Mouse (Mus musculus): ENCODE results near the gene Gpr107. TPM values are rescaled to one million over a fixed set of nuclear protein-coding genes. Genes with fewer than 3 reads are reported as not detected.
A peak's percentile ranks its signal among the peaks of the same experiment; 100 is the strongest.
"Not testable (repeated sequence)": the region's sequence is repeated elsewhere in the genome, so short reads cannot be mapped to it uniquely, and the experiment has no call there.

Gene Gpr107
- polyA plus RNA-seq, 1 experiment from 2014 or later = 9.8 TPM

DNA sequence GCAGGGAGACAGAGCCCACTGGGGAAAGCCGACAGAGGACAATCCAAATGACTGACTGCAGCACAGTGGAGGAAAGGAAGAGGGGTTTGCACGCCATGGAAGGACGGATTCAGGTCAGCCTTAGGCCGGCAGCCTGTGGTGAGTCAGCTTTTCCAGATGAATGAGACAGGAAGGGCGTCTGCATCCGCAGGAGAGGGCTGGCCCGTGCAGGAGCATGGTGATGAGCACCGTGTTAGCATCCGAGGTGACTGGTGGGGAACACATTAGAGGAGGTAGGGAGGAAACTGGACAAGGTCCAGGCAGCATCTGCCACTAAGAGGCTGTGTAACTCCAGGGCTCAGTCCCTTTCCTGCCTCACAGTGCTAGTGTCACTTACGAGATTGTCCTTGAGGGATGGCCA, 16.9 kb downstream of the Gpr107 start:
- TF ChIP-seq EP300 (IDR thresholded peaks at IDR 0.05; ENCODE audit: low read depth) (no peak), CTCF (IDR thresholded peaks at IDR 0.05; ENCODE audit: low read depth) (no peak)
- DNase-seq = no peak

DNA sequence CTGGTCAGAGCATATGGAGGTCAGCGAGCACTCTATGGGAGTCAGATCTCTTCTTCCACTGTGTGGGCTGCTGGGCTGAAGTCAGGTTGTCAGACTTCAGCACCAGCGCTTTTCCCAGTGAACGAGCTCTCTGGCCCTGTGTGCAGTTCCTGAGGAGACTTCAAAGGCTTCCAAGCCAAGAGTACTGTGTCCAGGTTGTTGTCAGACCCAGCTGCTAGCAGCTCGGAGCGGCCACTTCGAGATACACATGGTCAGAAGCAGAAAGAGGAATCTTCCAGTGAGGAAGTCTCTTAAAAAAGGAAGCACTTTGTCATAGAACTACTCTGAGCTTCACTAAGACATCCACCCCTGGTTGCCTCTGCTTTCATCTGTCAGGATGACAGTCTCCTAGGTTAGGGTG, 18.0 kb downstream of the Gpr107 start:
- TF ChIP-seq CTCF (IDR thresholded peaks at IDR 0.05; ENCODE audit: low read depth) (no peak), EP300 (IDR thresholded peaks at IDR 0.05; ENCODE audit: low read depth) (no peak)
- ATAC-seq (no peak), DNase-seq (no peak)
- WGBS (ENCODE audit: insufficient replicate concordance) = 51% methylated on average over 6 of the region's 6 CpGs
- peaks cover 16% of the 10 kb centered on the region for H3K4me1 ChIP-seq (ENCODE audit: insufficient read depth)
- H3K4me3 ChIP-seq (ENCODE audit: low read depth, low read length) = no peak overlapping the region
- H3K27me3 ChIP-seq (ENCODE audit: insufficient read depth, low read length) = no peaks in the 10 kb centered on the region
- no peak overlapping the region for H3K4me2 ChIP-seq (ENCODE audit: low read depth, low read length)
- H3K27ac ChIP-seq (ENCODE audit: low read depth) = peak overlapping the region; percentile 77; the same call in 1 of the 2 replicates
- no peaks in the 10 kb centered on the region for H3K9me3 ChIP-seq (ENCODE audit: low read length)
- H3K9ac ChIP-seq (replicated peaks) = no peak overlapping the region
- peaks cover 47% of the 10 kb centered on the region for H3K36me3 ChIP-seq (replicated peaks; ENCODE audit: insufficient read depth, low read length)

More for the DNA sequence above, 16.9 kb downstream of the Gpr107 start:
- no peak overlapping the region for H3K9ac ChIP-seq (replicated peaks)
- H3K4me3 ChIP-seq (ENCODE audit: low read depth, low read length) = no peak overlapping the region
- H3K27me3 ChIP-seq (ENCODE audit: insufficient read depth, low read length) = no peaks in the 10 kb centered on the region
- 75% methylated on average over 10 of the region's 10 CpGs for WGBS (ENCODE audit: insufficient replicate concordance)
- H3K4me2 ChIP-seq (ENCODE audit: low read depth, low read length) = no peak overlapping the region
- peaks cover 40% of the 10 kb centered on the region for H3K36me3 ChIP-seq (replicated peaks; ENCODE audit: insufficient read depth, low read length)
- no peak overlapping the region for H3K27ac ChIP-seq (ENCODE audit: low read depth)
- H3K9me3 ChIP-seq (ENCODE audit: low read length) = no peaks in the 10 kb centered on the region
- H3K4me1 ChIP-seq (ENCODE audit: insufficient read depth) = peaks cover 17% of the 10 kb centered on the region
- ATAC-seq = peak; percentile 24; the same call in 1 of the 2 replicates

DNA sequence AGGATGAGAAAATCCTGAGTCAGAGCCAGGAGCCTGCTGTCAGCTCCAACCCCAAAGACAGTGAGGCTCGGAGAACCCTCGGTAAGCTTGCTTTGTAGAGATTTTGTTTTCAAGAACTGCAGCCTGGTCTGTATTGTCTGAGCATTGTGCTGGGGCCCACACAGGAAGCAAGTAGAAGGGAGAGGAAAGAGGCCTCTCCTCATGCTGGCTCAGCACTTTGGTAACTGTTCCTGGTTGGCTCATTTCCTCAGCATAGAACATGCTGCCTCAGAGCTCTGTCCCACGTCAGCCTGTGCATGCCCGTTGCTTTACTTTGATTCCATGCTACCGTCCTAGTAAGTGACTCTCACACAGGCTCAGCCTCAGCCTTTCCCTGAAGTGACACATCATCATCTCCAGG, 19.9 kb downstream of the Gpr107 start:
- peaks cover 11% of the 10 kb centered on the region for H3K4me1 ChIP-seq (ENCODE audit: insufficient read depth)
- H3K9ac ChIP-seq (replicated peaks) = no peak overlapping the region; the same call in 1 of the 2 replicates
- H3K27ac ChIP-seq (ENCODE audit: low read depth) = peak overlapping the region; percentile 77
- H3K9me3 ChIP-seq (ENCODE audit: low read length) = no peaks in the 10 kb centered on the region
- peak; percentile 76 for ATAC-seq
- no peak overlapping the region for H3K4me3 ChIP-seq (ENCODE audit: low read depth, low read length)
- WGBS (ENCODE audit: insufficient replicate concordance) = 35% methylated on average over 5 of the region's 5 CpGs
- peaks cover 53% of the 10 kb centered on the region for H3K36me3 ChIP-seq (replicated peaks; ENCODE audit: insufficient read depth, low read length)
- DNase-seq = no peak
- no peaks in the 10 kb centered on the region for H3K27me3 ChIP-seq (ENCODE audit: insufficient read depth, low read length)
- H3K4me2 ChIP-seq (ENCODE audit: low read depth, low read length) = 0 out of 2 replicates have a peak overlapping the region, but pooled peaks have one; percentile 27
- TF ChIP-seq CTCF (IDR thresholded peaks at IDR 0.05; ENCODE audit: low read depth) (no peak), EP300 (IDR thresholded peaks at IDR 0.05; ENCODE audit: low read depth) (no peak)

DNA sequence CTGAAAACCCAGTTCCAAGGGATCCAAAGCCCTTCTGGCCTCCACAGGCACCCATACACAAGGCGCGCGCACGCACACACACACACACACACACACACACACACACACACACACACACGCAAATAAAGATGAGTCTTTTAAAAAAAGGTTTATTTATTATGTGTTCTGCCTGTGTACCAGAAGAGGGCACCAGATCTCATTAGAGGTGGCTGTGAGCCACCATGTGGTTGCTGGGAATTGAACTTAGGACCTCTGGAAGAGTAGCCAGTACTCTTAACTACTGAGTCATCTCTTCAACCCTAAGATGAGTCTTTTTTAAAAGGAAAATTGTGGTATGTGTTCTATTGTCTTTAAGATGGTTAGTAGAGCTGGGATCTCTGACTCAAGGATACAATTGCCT, 20.4 kb downstream of the Gpr107 start:
- Histone ChIP-seq H3K4me1 (ENCODE audit: insufficient read depth) (peaks cover 11% of the 10 kb centered on the region), H3K4me3 (ENCODE audit: low read depth, low read length) (no peak overlapping the region), H3K4me2 (ENCODE audit: low read depth, low read length) (no peak overlapping the region), H3K9me3 (ENCODE audit: low read length) (no peaks in the 10 kb centered on the region), H3K27me3 (ENCODE audit: insufficient read depth, low read length) (no peaks in the 10 kb centered on the region), H3K27ac (ENCODE audit: low read depth) (peak overlapping the region; percentile 77), H3K9ac (replicated peaks) (no peak overlapping the region), H3K36me3 (replicated peaks; ENCODE audit: insufficient read depth, low read length) (peaks cover 57% of the 10 kb centered on the region)
- TF ChIP-seq CTCF (IDR thresholded peaks at IDR 0.05; ENCODE audit: low read depth) (peak; percentile 55), EP300 (IDR thresholded peaks at IDR 0.05; ENCODE audit: low read depth) (no peak)
- DNase-seq (no peak), ATAC-seq (no peak; the same call in 1 of the 2 replicates)
- WGBS (ENCODE audit: insufficient replicate concordance) = 91% methylated on average over 5 of the region's 5 CpGs

DNA sequence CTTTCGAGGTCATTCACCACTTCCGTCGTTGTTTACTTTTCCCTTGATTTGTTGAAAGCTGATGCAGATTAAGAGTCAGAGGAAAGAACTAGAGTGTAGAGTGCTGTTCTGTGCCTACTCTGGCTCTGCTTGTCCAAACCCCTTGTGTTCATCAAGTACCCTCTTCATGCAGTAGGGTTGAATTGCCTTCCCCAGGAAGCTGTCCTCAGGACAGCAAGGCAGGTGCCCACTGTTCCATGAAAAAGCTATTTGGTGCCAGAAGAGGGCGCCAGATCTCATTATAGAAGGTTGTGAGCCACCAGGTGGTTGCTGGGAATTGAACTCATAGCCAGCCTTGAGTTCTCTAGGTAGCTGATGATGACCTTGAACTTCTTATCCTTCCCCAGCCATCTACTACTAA, 21.2 kb downstream of the Gpr107 start:
- H3K9ac ChIP-seq (replicated peaks) = no peak overlapping the region
- peaks cover 61% of the 10 kb centered on the region for H3K36me3 ChIP-seq (replicated peaks; ENCODE audit: insufficient read depth, low read length)
- ATAC-seq = no peak
- H3K4me2 ChIP-seq (ENCODE audit: low read depth, low read length) = no peak overlapping the region
- no peak for DNase-seq
- H3K27me3 ChIP-seq (ENCODE audit: insufficient read depth, low read length) = no peaks in the 10 kb centered on the region
- peak; percentile 50 for TF ChIP-seq CTCF (IDR thresholded peaks at IDR 0.05; ENCODE audit: low read depth)
- no peak for TF ChIP-seq EP300 (IDR thresholded peaks at IDR 0.05; ENCODE audit: low read depth)
- no peak overlapping the region for H3K4me3 ChIP-seq (ENCODE audit: low read depth, low read length)
- H3K4me1 ChIP-seq (ENCODE audit: insufficient read depth) = peaks cover 11% of the 10 kb centered on the region
- no peaks in the 10 kb centered on the region for H3K9me3 ChIP-seq (ENCODE audit: low read length)
- 70% methylated on average over 4 of the region's 4 CpGs for WGBS (ENCODE audit: insufficient replicate concordance)
- H3K27ac ChIP-seq (ENCODE audit: low read depth) = no peak overlapping the region

DNA sequence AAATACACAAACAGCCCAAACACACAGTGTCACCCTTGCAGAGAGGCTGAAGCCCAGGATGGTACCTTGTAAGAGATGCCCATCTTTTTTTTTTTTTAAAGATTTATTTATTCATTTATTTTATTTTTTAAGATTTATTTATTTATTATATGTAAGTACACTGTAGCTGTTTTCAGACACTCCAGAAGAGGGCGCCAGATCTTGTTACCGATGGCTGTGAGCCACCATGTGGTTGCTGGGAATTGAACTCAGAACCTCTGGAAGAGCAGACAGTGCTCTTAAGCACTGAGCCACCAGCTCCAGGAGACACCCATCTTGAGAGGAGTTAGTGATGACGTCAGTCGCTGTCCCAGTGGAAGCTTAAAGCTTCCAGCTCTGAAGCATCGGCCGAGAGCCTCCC, 26.5 kb downstream of the Gpr107 start:
- H3K4me2 ChIP-seq (ENCODE audit: low read depth, low read length); H3K27ac ChIP-seq (ENCODE audit: low read depth); H3K4me3 ChIP-seq (ENCODE audit: low read depth, low read length); H3K9ac ChIP-seq (replicated peaks); DNase-seq; H3K9me3 ChIP-seq (ENCODE audit: low read length); H3K27me3 ChIP-seq (ENCODE audit: insufficient read depth, low read length); ATAC-seq: not testable (repeated sequence)
- Histone ChIP-seq H3K4me1 (ENCODE audit: insufficient read depth) (peaks cover 13% of the 10 kb centered on the region; the same call in 1 of the 2 replicates), H3K36me3 (replicated peaks; ENCODE audit: insufficient read depth, low read length) (peaks cover 52% of the 10 kb centered on the region)
- TF ChIP-seq CTCF (IDR thresholded peaks at IDR 0.05; ENCODE audit: low read depth) = peak; percentile 38
- 80% methylated on average over 6 of the region's 6 CpGs for WGBS (ENCODE audit: insufficient replicate concordance)

DNA sequence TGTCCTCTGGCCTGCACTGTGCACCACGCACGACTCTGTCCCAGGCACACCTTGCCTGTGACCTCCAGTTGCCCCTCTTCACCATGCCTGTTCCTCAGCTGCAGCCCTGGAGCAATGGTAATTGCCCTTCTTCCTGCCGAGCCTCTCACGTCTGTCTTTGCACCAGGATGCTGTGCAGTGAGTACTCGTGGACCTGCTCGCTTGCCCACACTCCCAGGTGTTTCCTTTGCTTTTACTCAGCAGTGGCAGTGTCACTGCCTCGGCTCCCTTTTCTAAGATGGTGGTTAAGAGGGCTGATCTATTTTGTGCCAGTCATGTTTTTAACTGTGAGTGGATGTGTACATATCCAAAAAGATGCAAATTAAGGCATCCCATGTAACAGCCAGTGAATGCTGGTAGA, 27.4 kb downstream of the Gpr107 start:
- Histone ChIP-seq H3K36me3 (replicated peaks; ENCODE audit: insufficient read depth, low read length) (peaks cover 54% of the 10 kb centered on the region), H3K9ac (replicated peaks) (no peak overlapping the region), H3K4me2 (ENCODE audit: low read depth, low read length) (no peak overlapping the region), H3K9me3 (ENCODE audit: low read length) (no peaks in the 10 kb centered on the region), H3K27me3 (ENCODE audit: insufficient read depth, low read length) (no peaks in the 10 kb centered on the region), H3K4me3 (ENCODE audit: low read depth, low read length) (no peak overlapping the region), H3K4me1 (ENCODE audit: insufficient read depth) (peaks cover 13% of the 10 kb centered on the region; the same call in 1 of the 2 replicates), H3K27ac (ENCODE audit: low read depth) (no peak overlapping the region)
- 72% methylated on average over 7 of the region's 7 CpGs for WGBS (ENCODE audit: insufficient replicate concordance)
- TF ChIP-seq EP300 (IDR thresholded peaks at IDR 0.05; ENCODE audit: low read depth) (no peak), CTCF (IDR thresholded peaks at IDR 0.05; ENCODE audit: low read depth) (no peak)
- ATAC-seq (no peak), DNase-seq (no peak)

Data from liver, postnatal 0 days (tissue).